Mouse (Mus musculus): Measurements from ENCODE around the gene Olfr313.
"Not testable (repeated sequence)": the region's sequence is repeated elsewhere in the genome, so short reads cannot be mapped to it uniquely, and the experiment has no call there.

Olfr313 gene

DNA sequence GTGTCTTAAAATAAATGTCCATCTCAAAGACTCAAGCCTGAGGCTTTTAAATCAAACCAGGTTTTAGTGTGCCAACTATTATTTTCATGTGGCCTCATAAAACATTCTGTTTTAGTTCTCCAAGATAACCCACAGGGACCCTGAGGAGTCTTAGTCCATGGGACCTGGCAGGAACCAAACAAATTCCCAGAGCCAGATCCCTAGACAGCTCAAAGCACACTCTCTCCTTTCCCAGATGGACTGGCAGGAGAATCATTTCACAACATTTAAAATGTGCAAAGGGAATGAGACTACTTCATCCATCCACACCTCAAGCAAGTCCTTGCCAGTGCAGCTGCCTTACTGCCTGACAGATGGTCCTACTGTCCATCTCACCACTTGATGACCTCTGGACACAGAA lies 24.2 kb downstream of the Olfr313 start, which contains the start of gene Olfr311:
Gene Olfr311 (plus strand): TSS at position 301 of the 400 bp plus-strand sequence.
- in situ Hi-C loops (cut with MboI; ENCODE audit: low pct_unique_long_range_greater_than_20kb in 1 of 2, low sequenced_read_pairs in 2 of 2, unreplicated experiment in 1 of 2), result not testable (repeated sequence)

DNA sequence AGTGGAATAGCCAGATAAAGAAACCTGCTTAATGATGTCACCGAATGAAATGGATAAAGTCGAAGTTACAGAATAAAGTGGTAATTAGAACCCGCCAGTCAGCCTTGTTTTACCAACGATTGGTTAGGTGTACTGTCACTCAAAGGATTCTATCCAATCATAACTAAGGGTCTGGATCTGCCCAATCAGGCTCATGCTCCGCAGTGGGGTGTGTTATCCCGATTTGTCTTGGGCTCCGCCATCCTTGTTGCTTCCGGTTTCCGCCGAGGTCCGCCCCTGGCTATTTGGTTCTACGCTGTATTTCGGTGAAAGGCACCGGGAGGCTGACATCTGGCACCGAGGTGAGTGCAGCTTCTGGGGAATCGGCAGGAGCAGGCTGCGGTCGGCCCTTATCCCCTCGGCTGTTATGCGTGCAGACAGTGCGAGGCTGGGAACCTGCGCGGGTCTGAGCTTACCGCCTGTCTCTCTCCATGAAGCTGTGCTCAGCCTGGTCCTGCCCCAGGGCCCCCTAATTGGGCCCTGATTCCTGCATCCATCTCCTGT lies 32.2 kb downstream of the Olfr313 start, which contains the start of gene Gm12258:
Gene Gm12258 (plus strand): TSS at position 240 of the 543 bp plus-strand sequence.
- in situ Hi-C loops (cut with MboI; ENCODE audit: low pct_unique_long_range_greater_than_20kb in 1 of 2, low sequenced_read_pairs in 2 of 2, unreplicated experiment in 1 of 2), result no loop called here

DNA sequence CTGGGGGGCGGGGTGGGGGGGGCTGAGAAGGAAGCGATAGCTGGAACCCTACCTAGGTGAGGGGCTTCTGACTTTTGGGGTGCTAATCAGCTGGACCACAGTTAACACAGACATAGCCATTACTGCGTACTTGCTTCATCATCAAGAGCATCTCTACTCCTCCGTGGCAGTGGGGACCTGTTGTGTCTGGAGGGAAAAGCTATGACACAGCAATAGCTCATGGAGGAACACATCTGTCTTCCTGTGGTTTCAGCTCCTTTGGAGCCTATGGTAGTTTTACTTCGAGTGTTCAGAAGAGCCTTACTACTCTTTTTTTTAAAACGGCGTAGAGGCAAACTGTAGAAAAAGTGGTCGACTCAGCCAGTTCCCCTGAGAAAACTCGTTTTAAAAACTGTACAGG lies 32.8 kb downstream of the Olfr313 start:
- in situ Hi-C loops (cut with MboI; ENCODE audit: low pct_unique_long_range_greater_than_20kb in 1 of 2, low sequenced_read_pairs in 2 of 2, unreplicated experiment in 1 of 2), result no loop called here

DNA sequence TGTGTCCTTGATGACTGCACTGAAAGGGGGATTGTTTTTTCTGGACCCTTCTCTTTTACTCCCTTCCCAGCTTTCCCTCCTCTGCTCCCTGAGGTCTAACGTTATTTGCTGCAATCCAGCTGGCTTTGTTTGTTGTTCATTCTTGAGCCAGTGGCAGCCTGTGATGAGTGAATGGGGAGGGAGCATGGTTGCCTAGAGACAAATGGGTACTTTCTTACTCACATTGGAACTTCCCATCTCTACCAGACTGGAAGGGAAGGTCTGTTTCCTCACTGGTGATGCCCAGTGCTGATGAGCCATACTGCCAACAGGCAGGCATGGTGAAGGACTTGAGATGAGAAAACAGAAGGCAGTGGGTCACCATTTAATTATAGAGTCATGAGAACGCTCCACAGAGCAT lies 34.9 kb downstream of the Olfr313 start:
- in situ Hi-C loops (cut with MboI; ENCODE audit: low pct_unique_long_range_greater_than_20kb in 1 of 2, low sequenced_read_pairs in 2 of 2, unreplicated experiment in 1 of 2), result no loop called here

DNA sequence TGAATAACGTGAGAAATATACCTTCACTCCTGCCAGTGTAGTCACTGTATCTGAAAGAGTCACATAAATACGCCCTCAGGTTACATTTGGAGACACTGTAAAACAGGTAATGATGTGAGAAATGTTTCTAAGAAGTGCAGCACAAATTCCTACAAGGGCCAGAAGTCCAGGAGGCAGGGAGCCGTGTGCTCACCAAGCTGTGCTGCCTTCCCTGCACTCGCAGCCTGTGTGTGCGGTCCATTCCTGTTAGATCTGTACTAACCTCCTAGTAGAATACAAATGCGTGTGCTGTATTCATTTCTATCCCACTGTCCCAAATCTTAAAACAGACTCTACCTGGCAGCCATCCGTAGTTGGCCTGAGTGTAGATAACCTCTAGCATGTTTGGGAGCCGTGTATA lies 45.9 kb downstream of the Olfr313 start:
- in situ Hi-C loops (cut with MboI; ENCODE audit: low pct_unique_long_range_greater_than_20kb in 1 of 2, low sequenced_read_pairs in 2 of 2, unreplicated experiment in 1 of 2), result no loop called here

DNA sequence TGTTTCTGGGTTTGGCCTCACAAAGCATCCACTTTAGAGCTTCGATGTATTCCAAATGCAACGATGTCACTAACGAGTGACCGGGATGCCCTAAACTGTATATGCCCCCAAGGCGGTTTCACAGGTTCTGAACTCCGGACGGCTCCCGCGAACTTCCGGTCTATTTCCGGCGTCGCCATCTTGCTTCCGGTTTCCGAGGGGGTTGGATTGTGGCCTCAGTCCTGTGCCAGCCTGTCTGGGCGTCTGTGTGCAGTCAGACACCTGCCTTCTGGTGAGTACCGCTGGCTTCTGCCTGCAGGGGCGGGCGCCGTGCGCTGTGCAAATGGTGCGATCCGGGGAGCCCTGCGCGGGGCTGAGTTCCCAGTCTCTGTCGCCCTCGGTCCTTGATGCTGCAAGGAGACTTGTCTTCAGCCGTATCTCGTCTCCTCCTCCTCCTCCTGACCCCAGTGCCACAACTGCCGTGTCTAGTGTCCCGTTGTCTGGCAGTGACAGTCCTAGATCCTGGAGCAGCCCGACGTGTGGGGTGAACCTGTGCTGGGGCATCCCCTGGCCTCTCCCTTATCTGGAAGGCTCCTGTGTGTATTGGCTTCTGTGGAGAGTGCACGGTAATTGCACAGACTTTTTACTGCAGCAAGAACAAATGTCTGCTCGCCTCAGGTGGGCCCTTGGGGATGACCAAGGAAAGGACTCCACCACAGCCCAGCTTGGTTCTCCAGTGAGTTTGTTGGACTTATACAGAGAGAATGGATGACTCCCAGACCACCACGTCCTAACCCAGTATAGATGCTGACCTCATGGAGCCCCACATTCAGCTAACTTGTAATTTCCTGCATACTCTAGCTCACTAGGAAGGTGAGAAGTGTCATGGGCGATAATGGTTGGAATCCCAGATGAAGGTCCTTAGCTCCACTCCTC lies 52.5 kb downstream of the Olfr313 start, which contains the start of gene 2810021J22Rik:
Gene 2810021J22Rik (plus strand): TSS at position 178 of the 915 bp plus-strand sequence.
- in situ Hi-C loops (cut with MboI; ENCODE audit: low pct_unique_long_range_greater_than_20kb in 1 of 2, low sequenced_read_pairs in 2 of 2, unreplicated experiment in 1 of 2), result no loop called here

DNA sequence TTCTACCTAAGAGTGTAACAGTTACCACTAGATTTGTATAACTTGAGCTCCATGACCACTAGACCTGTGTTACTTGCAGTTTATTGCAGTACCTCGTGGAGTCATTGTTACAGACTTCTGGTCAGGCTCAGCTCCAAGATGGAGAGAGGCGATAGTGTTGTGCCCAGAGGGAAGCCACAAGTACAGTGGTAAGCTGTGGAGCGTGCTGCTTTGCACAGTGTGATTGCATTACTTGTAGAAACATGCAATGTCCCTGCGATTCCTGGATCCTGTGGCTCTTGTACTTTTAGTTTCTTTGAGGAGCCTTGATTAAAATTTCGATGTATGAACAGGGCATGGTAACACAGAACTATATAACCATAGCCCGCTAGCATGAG lies 53.1 kb downstream of the Olfr313 start:
- in situ Hi-C loops (cut with MboI; ENCODE audit: low pct_unique_long_range_greater_than_20kb in 1 of 2, low sequenced_read_pairs in 2 of 2, unreplicated experiment in 1 of 2), result no loop called here
